Mouse (Mus musculus) frontal cortex, postnatal 14 days (tissue): ENCODE data around the gene Ncoa4.
"Not testable (repeated sequence)": the region's sequence is repeated elsewhere in the genome, so short reads cannot be mapped to it uniquely, and the experiment has no call there.

Experiments used
- DNase-seq, 2 experiments: peaks; one replicate each; pipeline ENCODE4 v3.0.0; 2022; ENCODE audit warnings: low spot score in 2 of 2

Gene Ncoa4

DNA sequence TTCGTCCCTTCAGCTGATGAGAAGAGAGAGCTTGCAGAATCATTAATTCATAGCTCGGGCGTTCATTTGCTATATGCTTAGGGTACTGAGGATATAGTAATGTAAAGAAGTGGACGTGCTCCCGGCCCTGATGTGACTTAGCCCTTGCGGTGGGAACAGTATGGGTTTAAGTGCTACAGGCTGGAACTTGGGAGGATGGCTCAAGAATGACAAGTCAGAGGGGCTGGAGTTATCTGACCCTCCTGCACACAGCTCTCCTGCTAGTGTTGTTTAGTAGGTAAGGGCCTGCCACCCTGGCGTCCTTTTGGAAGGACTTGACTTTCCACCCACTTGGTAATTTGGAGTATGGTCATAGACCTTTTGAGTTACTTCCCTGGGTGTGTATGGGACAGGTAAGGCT is 898 bp downstream of the Ncoa4 start:
- no peak for DNase-seq

DNA sequence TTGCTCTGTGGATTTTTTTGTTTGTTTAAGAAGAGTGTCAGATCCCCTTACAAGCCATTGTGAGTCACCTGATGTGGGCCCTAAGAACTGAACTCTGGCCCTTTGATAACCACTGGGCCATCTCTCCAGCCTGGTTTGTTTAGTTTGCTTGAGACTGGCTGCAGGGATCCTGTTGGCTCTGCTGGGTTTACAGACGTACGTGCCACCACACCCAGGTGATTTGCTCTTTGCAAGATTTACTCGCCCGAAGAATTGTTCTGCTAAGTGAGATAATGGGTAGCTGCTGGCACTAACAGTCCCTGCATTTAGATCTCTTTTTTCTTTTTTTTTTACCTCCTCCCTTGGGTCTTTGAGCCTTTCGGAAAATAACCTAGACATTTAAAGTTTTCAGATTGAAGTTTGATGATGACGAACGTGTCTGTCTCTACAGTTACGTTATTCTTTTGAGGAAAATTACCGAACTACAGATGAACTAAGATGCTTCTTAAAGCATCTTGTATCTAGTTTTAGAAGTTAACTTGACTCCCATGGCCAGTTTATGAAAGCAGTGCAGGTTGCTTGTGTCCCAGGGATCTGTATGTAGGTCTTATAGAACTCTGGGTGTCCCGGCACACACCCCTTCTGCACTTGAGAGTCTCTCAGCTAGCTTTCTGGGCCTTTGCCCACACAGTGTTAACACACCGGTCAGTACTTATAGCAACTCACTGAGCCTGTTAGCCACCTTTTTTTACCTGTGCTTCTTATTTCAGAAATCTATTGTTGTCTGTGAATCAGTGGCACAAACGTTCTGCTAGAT is 1.6 kb downstream of the Ncoa4 start:
- no peak for DNase-seq

DNA sequence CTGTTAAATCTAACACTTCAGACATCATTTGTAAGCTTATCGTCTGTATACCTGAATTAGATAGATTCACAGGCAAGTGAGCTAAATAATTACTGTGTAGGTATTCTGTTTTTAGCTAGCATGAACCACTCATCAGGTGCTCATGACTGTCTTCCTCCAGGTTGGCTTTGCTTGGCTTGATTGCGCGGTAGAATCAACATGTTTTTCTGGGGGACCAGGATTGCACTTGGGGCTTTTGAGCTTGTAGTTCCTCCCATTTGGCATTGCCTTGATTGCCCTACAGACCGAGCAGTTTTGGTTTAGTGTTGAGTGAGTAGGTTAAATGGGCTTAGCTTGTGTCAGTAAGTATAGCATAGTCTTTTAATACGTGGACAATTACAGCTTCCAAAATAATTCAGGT is 2.6 kb downstream of the Ncoa4 start:
- no peak for DNase-seq

DNA sequence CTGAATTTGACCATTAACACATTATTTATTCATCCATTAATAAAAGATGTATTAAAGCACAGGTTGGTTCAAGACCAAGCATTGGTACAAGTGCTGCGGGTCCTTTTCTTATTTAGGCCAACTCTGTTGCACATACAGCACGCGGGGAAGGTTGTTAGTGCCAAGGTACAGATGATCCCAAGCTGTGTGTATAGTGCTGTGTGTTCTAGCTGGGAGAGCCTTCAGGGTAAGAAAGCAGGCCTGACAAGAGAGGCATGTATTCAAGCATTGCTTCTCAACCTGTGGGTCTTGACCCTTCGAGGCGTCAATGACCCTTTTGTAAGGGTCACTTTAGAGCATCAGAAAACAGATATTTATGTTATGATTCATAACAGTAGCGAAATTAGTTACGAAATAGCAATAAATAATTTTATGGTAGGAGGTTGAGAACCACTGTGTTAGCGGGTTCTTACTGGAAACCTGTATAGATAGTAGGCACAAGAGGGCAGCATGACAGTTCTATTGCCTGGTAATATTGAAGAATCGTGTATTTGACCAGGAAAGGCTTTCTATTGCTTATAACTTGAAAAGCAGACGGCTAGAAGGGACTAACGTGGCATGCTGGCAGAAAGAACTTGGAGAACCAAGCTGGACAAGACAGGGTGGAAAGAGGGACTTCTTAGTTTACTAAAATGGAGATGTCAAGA is 3.7 kb downstream of the Ncoa4 start:
- no peak for DNase-seq

DNA sequence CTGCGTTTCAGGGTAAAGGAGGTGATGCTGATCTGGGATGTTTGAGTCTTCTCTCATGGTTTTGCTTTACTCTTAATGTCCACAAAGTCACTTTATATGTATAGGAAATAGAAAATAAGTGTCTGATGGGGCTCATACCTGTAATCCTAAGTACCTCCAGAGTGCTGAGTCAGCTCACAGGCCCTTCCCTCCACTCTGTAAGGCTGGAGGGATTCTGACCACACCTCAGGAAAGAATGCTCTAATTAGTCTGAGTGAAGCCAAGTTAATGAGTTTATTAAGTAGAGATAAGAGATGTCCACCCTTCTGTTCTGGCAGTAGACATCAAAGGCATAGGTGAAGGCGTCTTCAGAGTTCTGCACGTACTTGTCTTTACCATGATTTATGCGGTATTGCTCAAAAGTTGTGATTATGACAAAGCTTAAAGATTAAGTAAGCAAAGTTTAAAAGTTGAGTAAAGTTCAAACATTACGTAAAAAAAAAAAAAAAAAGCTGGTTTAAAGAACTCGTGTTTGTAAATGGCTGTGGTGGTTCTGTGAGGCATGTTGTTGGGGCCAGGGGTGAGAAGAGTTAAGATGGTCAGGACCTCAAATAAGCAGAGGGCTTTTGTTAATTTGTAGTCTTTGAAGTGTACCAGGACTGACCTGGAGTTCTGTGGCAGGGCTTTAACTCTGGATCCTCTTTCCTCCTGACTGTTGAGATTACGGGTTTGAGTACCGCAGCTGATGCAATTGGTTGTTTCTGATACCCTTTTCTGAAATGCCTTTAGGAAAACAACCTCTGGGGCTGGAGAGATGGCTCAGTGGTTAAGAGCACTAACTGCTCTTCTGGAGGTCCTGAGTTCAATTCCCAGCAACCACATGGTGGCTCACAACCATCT is 4.7 kb downstream of the Ncoa4 start:
- DNase-seq: no peak

DNA sequence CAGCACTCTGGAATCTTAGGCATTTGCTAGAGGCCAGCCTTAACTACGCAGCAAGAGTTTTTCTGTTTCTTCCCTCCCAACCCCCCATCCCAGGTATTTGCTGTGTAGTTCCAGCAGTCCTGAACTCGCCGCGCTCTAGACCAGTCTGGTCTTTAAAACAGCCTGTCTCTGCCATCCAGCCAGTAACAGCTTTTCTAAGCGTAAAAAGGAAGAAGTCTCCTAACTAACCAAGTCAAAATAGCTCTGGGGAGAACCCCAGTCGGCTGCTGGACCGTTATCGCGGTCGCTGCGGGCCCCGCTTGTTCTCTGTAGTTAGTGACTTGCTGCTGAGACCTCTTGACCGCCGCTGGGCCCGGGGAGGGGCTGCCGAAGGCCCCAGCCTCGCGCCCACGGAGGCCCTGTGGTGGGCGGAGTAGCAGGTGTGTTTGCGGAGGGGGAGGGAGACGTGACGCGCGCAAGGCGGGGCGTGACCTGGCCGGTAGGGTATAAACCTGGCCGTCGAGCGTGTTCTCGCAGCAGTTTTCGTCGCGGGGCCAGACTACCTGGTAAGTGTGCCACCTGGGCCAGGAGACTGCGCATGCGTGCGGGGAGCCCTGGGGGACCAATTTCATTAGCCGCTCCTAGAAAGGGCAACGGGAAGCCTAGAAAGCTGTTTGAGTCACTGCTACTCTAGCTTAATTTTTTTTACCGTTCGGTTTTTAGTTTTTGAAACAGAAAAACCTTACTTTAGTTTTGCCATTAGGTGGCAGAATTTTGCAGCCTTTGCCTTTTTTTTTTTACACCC is 5.8 kb downstream of the Ncoa4 start:
- peak; percentile 19 to 20 for DNase-seq

DNA sequence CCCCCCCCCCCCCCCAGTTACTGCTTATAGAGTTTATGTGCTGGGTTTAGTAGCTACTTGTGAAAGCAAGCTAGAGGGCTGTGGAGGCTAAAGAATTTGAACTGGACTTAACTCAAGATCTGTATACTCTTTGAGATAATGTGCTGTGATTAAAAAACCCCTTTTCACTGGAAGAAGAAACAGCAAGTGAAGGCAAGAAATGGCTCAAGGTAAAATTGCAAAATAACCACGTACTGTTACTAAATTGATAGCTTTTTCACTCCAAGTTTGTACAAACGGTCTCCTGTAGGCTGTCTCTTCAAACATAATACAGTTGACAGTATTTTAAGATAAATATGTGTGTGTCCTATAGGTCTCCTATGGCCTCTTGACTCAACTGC is 6.4 kb downstream of the Ncoa4 start:
- no peak for DNase-seq

DNA sequence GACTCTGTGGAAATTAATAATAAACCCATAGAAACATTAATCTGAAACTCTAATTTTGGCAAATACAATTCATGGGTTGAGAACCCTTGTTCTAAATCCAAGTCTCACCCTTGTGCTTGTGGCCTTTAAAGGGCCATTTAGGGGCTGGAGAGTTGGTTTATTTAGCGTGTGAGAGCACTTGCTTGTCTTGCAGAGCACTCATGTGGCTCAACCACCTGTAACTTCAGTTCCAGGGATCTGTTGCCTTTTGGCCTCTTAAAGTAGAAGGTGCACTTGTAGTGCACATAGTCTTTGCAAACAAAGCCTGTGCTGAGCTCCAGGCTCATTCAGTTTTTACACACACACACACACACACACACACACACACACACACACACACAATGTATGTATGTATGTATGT is 7.2 kb downstream of the Ncoa4 start:
- DNase-seq: no peak

DNA sequence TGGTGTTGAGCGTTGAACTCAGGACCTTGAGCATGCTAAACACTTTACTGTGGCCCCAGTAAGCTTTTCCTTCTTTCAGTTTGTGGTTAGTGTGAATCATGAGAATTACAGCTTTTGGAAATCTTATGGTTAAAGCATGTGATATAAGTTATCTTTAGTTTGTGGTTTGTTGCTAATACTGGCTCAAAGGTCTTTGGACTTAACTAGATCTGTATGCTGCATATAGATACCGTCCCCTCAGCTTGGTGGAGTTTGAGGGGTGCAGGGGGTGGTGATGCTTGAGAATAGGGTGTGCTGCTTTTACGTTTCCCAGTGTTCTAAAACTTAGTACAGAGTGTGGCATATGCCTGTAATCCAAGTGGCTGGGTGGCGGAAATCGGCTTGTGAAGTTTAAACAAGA is 7.7 kb downstream of the Ncoa4 start:
- DNase-seq: no peak

DNA sequence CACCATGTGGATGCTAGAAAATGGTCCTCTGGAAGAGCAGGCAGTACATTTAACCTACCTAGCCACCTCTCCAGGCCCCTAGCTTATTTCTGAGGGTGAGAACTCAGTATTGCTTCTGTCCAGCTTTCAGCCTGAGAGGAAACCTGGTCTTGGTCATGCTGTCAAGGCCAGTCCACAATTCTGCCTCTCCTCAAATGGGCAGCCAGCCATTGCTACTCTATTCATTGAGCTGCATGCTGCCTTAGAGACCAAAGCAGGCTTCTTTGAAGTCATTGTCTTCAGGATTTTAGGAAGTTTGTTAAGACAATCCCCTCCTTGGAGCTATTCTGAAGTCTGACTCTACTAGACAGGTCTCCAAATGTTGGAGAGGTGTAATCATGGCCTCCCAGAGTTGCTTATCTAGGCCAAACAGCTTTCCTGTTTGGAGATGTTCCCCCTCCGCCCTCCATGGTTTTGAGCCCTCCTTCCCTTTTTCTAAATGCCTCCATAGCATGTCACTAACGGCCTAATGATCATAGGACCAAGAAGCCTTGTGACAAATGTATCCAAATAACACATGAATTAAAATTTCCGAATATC is 9.1 kb downstream of the Ncoa4 start:
- DNase-seq: no peak

DNA sequence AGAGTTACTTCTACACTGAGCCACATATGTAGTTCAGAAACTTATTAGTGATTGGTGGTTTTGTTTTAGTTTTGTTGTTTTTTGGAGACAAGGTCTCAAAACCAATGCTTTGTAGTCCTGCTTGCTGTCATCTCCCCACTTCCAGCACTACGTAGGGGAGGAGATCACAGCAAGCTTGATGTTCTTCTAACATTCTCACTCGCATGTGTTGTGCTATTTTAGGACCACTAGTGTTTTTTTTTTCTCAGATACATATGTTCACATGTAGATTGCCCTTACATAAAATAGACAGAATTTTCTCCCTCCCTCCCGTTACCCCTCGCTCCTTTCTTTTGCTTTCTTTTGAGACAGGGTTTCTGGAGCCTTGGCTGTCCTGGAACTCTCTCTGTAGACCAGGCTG is 10.5 kb downstream of the Ncoa4 start:
- no peak for DNase-seq

DNA sequence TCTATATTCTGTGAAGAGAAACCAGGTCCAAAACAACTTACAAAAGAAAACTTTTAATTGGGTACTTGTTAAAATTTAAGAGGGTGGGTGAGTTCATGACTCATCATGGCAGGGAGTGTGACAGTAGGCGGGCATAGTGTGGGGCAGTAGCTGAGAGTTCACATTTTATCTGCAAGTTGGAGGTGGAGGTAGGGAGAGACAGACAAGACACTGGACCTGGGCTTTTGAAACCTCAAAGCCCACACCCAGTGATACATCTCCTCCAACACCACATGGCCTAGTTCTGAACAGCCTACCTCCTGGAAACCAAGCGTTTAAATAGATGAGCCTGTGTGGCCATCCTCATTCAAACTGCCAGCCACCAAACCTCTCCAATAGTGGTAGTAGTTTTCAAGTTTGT is 15.6 kb downstream of the Ncoa4 start:
- DNase-seq: no peak

DNA sequence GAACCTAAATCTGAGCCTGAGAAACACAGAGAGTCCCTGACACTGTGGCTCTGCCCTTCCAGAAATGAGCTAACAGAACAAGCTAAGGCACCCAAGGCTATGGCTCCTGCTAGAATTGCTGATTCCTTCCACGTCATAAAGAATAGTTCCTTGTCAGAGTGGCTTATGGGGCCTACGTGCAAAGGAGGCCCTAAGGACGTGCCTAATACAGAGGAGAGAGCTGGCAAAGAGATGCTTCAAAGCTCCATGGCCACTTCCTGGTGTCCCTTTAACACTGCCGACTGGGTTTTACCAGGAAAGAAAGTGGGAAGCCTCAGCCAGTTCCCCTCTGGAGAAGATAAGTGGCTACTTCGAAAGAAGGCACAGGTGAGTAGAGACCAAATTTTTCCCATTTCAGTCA is 16.9 kb downstream of the Ncoa4 start:
- not testable (repeated sequence) for DNase-seq

DNA sequence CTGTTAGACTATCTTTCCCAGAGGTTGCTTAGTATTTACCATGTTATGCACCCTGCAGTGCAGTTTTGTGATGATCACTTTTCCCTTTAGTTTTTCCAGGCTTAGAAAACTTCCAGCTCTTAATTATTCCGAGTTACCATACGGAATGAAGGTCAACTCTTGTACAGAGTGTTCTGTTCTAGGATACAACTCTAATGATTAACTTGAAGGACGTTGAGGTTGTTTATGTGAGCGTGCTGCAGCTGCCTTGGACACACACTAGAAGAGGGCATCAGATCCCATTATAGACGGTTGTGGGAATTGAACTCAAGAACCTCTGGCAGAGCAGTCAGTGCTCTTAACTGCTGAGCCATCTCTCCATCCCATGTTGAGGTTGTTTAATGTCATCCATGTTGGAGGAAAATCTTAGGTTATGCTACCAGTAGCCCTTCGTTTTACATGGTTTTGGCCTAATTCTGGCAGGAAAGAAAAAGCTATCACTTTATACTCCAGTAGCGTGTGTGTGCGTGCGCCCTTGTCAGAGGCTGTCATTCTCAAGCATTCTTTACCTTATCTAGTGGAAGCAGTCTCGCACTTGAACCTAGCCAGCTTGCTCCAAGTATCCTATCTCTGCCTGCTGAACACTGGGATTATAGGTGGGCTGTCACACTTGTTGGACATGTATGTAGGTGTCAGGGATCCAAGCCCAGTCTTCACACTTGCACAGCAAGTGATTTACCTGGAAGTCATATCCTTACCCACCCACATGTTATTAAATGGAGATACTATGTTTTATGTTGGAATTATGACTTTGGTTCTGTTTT is 19.9 kb downstream of the Ncoa4 start:
- no peak for DNase-seq

DNA sequence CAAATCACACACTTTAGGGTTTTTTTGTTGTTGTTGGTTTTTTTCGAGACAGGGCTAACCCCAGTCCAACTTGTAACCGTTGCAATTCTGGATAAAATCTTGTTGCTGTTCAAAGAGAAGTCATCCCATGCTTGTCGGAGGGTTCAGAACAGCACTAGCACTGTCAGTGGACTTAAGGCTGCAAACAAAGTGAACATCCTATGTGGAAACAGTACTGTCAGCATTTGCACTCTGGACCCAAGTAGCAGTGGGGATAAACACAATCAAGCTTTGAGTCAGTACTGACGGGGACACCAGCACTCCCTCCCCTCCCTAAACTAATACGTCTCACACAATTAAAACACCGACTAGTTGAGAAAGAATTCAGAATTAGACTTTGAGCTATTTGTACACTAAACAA is 21.2 kb downstream of the Ncoa4 start:
- no peak for DNase-seq

DNA sequence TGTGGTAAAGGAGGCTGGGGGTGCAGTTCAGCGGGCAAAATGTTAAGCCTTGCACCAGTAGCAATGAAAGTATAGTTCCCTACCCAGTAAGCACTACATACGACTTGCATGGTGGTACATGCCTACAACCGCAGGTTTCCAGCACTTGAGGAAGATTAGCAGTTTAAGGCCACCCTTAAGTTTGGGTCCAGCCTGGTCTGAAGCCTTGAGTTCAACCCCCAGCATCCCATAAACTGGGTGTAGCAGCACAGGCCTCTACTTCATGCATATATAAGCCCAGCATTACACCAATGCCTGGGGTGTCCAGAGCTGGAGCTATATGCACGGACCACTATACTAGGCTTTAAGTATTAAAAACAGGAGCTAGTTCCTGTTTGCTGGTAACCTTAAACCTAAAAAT is 24.2 kb downstream of the Ncoa4 start:
- DNase-seq: no peak

DNA sequence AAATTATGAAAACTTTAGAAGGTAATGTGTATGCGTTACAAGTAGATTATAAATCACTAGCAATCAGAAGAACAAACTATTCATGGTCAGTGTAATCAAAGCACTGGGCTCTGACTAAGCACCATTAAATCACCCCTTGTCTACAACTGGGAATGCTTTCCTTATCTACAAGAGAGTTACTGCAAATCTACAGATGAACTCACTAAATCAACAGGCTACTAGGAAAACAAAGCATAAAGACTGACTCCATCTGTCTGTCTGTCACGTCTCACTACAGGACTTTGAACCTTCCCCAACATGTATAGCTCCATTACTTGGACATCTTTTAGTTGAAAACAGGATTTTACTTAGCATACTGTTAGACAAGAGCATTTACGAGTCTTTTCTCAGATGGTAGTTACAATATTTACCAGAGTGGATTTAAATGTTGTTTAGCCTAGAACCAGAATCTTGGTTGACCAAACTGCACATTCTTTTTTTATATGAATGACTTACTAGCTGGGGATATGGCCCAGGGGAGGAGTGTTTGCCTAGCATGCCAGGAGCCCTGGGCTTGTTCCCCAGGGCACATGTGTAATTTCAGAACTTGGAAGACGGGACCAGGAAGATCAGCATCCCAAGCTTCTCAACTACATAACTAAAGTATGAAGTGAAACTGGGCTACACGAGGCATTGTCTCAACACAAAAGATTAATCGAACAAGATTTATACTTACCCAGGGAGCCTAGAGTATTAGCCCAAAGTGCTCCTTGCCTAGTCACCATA is 31.1 kb downstream of the Ncoa4 start:
- DNase-seq: no peak

DNA sequence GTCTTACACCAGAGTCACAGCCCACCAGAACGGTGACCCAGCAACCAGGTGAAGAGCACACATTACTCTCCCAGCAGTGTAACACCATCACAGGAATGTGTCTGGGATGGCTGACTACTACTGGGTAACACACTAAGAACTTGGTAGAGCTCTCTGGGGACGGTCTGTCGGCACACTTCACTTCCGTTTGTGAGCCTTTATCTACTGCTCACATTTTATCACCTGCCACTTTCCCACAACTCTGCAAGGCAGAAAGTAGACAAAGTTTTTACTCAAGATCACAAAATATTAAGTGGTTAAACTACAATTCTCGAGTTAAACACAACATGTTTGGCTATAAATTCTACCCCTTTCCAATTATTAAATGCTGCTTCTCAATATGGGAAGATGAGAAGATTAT is 32.3 kb downstream of the Ncoa4 start:
- DNase-seq: no peak

DNA sequence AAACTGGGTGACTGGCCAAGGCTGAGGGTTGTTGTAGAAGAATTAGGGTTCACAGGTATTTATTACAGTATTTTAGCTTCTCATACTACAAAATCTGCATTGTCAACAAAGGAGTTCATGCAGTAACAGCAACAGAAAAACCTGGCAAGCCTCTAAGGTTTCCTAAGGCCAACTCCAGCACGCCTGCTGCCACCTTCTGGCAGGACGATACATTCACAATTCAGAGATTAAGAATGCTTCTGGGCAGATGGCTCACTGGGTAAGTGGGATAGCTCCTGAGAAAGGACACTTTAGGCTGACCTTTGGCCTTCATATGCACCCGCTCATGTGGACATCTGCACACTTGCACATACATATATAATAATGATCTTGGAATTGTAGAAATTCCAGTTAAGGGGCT is 32.8 kb downstream of the Ncoa4 start:
- DNase-seq: no peak

DNA sequence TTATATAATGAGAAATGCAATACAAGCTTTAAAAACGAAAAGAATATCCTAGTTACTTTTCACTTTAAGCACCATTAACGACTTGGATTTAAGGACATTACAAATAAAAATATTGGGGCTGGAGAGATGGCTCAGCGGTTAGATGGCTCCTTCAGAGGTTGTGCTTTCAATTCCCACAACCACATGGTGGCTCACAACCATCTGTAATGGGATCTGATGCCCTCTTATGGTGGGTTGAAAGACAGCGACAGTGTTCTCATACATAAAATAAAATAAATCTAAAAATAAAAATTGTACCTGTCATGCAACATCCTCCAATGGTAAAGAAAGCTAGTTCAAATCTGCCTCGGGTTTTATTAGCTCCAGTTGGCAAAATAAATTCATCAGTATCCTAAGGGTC is 33.9 kb downstream of the Ncoa4 start:
- not testable (repeated sequence) for DNase-seq
